Mouse (Mus musculus) lung, postnatal 0 days (tissue): ENCODE data around the gene Daxx.

Experiments used
- CTCF ChIP-seq: IDR thresholded peaks from 2 replicates; pipeline ENCODE4 v1.5.1; 2016; ENCODE audit warnings: antibody characterized with exemption, mild to moderate bottlenecking
- EP300 ChIP-seq: IDR thresholded peaks from 2 replicates; pipeline ENCODE4 v1.6.1; 2016; ENCODE audit warnings: antibody characterized with exemption, mild to moderate bottlenecking, control low read depth

DNA sequence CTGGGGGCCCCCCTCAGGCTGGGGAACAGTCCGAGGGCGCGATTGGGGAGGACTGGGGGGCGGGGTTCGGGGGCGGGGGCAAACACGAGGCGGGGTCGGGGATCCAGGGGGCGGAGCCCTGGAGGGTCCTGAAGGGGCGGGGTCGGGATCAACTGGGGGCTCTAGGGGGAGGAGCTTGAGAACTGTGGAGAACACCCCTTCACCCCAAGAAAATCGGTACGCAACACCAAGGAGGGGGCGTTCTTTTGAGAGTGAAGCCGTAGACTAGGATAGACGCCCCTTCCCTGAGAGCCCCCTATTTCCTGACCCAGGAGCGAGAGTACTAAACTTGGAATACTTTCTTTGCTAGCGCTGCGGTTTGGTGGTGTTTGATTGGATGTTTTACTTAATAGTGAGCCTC is 7.1 kb downstream of the Daxx start:
- no peak for TF ChIP-seq CTCF
- no peak for TF ChIP-seq EP300
